Mouse (Mus musculus) heart, embryonic 13.5 days (tissue): Measurements from ENCODE around the gene Slc7a14. TPM values are rescaled to one million over a fixed set of nuclear protein-coding genes. Genes with fewer than 3 reads are reported as not detected.

Experiments used
- ATAC-seq: fragments of 200-750 bp; cut with Nextera tagmentation; 2 replicates; pipeline ENCODE4 v1.8.0; 2017; ENCODE audit warnings: moderate TSS enrichment; ENCODE audit not compliant: insufficient number of reproducible peaks, low FRiP score, low TSS enrichment; ENCODE audit errors: extremely low read depth
- H3K27ac ChIP-seq: fragments of 300-500 bp; sonication (generic); replicated peaks from 2 replicates; pipeline ENCODE4 v1.5.1; 2015; ENCODE audit warnings: moderate library complexity, mild to moderate bottlenecking, inconsistent platforms
- H3K27me3 ChIP-seq: fragments of 300-500 bp; sonication (generic); replicated peaks from 2 replicates; pipeline ENCODE4 v1.6.1; 2015; ENCODE audit warnings: mild to moderate bottlenecking, inconsistent platforms
- H3K36me3 ChIP-seq: fragments of 300-500 bp; sonication (generic); 2 replicates; pipeline ENCODE4 v1.6.1; 2015; ENCODE audit warnings: mild to moderate bottlenecking, inconsistent platforms
- H3K4me1 ChIP-seq: fragments of 300-500 bp; sonication (generic); 2 replicates; pipeline ENCODE4 v1.6.1; 2015; ENCODE audit warnings: inconsistent platforms
- H3K4me2 ChIP-seq: fragments of 300-500 bp; sonication (generic); 2 replicates; pipeline ENCODE4 v1.6.1; 2015; ENCODE audit warnings: inconsistent platforms, mild to moderate bottlenecking, moderate library complexity
- H3K4me3 ChIP-seq: fragments of 300-500 bp; sonication (generic); 2 replicates; pipeline ENCODE4 v1.5.1; 2015; ENCODE audit warnings: moderate library complexity, mild to moderate bottlenecking, inconsistent platforms
- H3K9ac ChIP-seq: fragments of 300-500 bp; sonication (generic); 2 replicates; pipeline ENCODE4 v1.6.1; 2015; ENCODE audit warnings: inconsistent platforms, mild to moderate bottlenecking, moderate library complexity
- H3K9me3 ChIP-seq: fragments of 300-500 bp; sonication (generic); 2 replicates; pipeline ENCODE4 v1.6.1; 2016; ENCODE audit warnings: inconsistent platforms
- WGBS: fragments of 180-500 bp; shearing (Covaris S2); methylation state at CpG from one replicate; pipeline ENCODE4 v1.1.7; 2015; ENCODE audit warnings: mixed read lengths; 5-methylcytosine and 5-hydroxymethylcytosine counted together
- polyA plus RNA-seq: library from polyadenylated mRNA; unstranded; fragments of >200 nt; fragmentation: Nextera tagmentation; extraction: Ambion mirVana; gene quantifications from 2 replicates; pipeline ENCODE4 v1.2.1, GENCODE M21; 2015

The Slc7a14 gene
- 0.51 and 0.52 TPM in 2 replicates for polyA plus RNA-seq

DNA sequence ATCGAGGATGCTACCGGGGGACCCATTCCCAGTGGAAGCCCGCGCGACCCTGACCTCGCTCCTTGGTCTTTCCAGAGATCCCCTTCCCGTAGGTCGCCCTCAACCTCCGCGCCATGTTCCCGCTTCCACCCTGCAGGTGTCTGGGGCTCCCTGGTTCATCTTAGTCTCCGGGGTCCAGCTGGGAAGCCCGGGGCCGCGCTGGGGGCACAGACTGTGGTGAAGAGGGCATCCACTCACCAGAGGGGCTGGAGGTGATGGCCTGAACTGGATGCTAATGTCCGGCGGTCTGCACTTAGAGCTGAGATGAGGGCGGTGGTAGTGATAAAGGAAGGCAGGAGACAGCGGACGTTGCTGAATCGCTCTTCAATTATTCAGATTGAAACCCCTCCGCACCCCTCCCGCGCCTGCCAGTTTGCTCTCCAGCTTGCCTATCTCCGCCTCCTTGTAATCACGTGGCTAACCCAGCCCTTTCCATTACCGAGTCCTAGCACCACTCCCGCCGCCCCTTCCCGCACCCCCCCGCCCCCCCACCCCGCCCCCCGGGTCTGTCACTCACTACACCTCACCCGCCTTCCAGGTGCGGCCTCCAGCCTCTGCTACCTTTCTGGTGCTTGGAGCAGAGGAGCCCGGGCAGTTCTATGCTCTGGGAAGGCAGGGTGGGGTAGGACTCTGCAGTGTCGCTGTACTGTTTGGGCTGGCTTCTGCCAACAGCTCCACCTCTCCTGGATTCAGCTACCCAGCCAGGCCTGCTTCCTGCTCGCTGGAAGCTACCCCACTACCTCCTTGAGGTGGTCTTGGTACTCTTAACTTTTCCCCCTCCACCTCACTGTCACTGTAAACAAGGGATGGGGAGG, at the start of gene Slc7a14:
Gene Slc7a14, minus strand, starts transcription at position 445 of the 854 bp plus-strand sequence.
- Histone ChIP-seq H3K4me2 (peak within 1 kb of the TSS; percentile 62), H3K4me3 (peak within 1 kb of the TSS; percentile 39), H3K27ac (no peak within 1 kb of the TSS), H3K4me1 (peaks cover 8% of the 10 kb centered on the region; the same call in 1 of the 2 replicates), H3K27me3 (peaks cover 51% of the 10 kb centered on the region), H3K9ac (0 out of 2 replicates have a peak within 1 kb of the TSS, but pooled peaks have one; percentile 14), H3K9me3 (no peaks in the 10 kb centered on the region), H3K36me3 (no peaks in the 10 kb centered on the region)
- ATAC-seq: no peak
- whole genome bisulfite sequencing: under 1% methylated on average over 31 of the region's 38 CpGs

DNA sequence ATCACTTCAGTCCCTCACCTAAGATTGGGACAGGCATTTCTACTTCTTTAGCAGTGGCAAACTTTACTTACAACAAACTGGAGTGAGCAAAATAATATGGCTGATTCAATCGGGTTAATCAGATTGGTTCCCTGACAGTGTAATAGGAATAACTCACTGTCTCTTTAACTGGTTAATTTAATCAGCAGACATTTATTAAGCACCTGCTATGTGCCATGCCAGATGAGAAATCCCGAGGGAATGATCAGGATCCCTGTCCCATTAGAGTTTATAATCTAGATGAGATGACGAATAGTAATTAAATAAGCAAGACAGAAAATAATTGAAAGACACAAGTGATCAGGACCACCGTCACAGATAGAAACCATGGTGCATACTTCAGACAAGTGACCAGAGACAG, 36.4 kb upstream of the Slc7a14 start:
- no peak overlapping the region for H3K27ac ChIP-seq
- H3K4me3 ChIP-seq: no peak overlapping the region
- H3K9me3 ChIP-seq: no peaks in the 10 kb centered on the region
- ATAC-seq: no peak
- no peaks in the 10 kb centered on the region for H3K4me1 ChIP-seq
- H3K9ac ChIP-seq: no peak overlapping the region
- 67% methylated on average over 4 of the region's 4 CpGs for WGBS
- H3K27me3 ChIP-seq: no peaks in the 10 kb centered on the region
- H3K36me3 ChIP-seq: no peaks in the 10 kb centered on the region
- H3K4me2 ChIP-seq: no peak overlapping the region

DNA sequence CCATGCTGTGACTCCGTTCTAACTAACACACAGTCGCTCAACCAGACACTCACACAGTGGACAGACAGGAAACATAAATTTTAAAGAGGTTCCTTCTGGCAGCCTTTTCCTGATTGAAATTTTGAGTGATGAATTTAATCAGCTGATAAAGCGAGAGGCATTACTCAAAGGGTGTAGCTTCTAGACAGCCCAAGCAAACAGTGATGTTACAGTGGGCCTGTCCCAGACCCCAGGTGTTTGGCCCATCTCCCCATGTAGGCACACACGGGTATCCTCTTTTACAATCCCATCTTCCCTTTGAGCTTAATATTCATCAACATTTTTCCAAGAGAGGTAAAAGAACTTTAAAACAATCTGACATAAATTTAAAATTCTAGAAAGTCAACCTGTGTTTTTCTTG, 35.6 kb upstream of the Slc7a14 start:
- no peaks in the 10 kb centered on the region for H3K36me3 ChIP-seq
- no peak overlapping the region for H3K4me2 ChIP-seq
- no peak overlapping the region for H3K4me3 ChIP-seq
- H3K4me1 ChIP-seq: no peaks in the 10 kb centered on the region
- no peak overlapping the region for H3K27ac ChIP-seq
- ATAC-seq: no peak
- no peaks in the 10 kb centered on the region for H3K9me3 ChIP-seq
- 63% methylated on average over 4 of the region's 4 CpGs for WGBS
- H3K9ac ChIP-seq: no peak overlapping the region
- no peaks in the 10 kb centered on the region for H3K27me3 ChIP-seq

GRCm38 (mm10) chr3:31339236-31339635, 29.1 kb upstream of the Slc7a14 start:
- Histone ChIP-seq H3K27me3 (no peaks in the 10 kb centered on the region), H3K4me1 (no peaks in the 10 kb centered on the region), H3K4me2 (no peak overlapping the region), H3K4me3 (no peak overlapping the region), H3K9ac (no peak overlapping the region), H3K9me3 (no peaks in the 10 kb centered on the region), H3K36me3 (no peaks in the 10 kb centered on the region), H3K27ac (no peak overlapping the region)
- 47% methylated on average over 3 of the region's 3 CpGs for WGBS
- no peak for ATAC-seq

- no peak overlapping the region for H3K9ac ChIP-seq
- peaks cover 6% of the 10 kb centered on the region; the same call in 1 of the 2 replicates for H3K4me1 ChIP-seq
- no peak overlapping the region for H3K4me3 ChIP-seq
- 51% methylated on average over 7 of the region's 7 CpGs for WGBS
- H3K36me3 ChIP-seq: no peaks in the 10 kb centered on the region
- H3K4me2 ChIP-seq: no peak overlapping the region
- ATAC-seq: no peak
- H3K9me3 ChIP-seq: no peaks in the 10 kb centered on the region
- H3K27me3 ChIP-seq: no peaks in the 10 kb centered on the region
- H3K27ac ChIP-seq: no peak overlapping the region
Observed at GRCm38 (mm10) chr3:31328237-31328836, 18.2 kb upstream of the Slc7a14 start.

DNA sequence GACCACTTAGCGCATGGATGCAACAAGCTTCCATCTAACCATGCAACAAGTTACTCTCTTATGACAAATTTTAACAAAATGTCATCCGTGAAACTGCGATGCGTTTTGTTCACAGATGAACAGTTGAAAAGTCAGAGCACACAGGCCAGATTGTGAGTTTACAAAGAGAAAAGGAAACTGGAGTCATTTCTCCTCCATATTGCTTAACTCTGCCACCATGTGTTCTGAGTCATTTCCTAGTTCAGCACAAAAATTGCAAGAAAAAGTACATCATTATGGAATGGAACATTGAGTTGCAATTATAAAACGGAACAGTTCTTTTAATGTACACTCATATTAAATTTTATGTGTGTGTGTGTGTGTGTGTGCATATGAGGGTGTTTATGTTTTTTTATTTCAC, 17.6 kb upstream of the Slc7a14 start:
- no peaks in the 10 kb centered on the region for H3K9me3 ChIP-seq
- ATAC-seq: no peak
- no peak overlapping the region for H3K4me3 ChIP-seq
- H3K4me2 ChIP-seq: no peak overlapping the region
- H3K27me3 ChIP-seq: no peaks in the 10 kb centered on the region
- WGBS: 84% methylated on average over 5 of the region's 5 CpGs
- H3K4me1 ChIP-seq: peaks cover 6% of the 10 kb centered on the region; the same call in 1 of the 2 replicates
- H3K36me3 ChIP-seq: no peaks in the 10 kb centered on the region
- H3K27ac ChIP-seq: no peak overlapping the region
- H3K9ac ChIP-seq: no peak overlapping the region

- Histone ChIP-seq H3K27me3 (no peaks in the 10 kb centered on the region), H3K9me3 (no peaks in the 10 kb centered on the region), H3K27ac (no peak overlapping the region), H3K4me1 (peaks cover 6% of the 10 kb centered on the region; the same call in 1 of the 2 replicates), H3K4me3 (no peak overlapping the region), H3K9ac (no peak overlapping the region), H3K36me3 (no peaks in the 10 kb centered on the region), H3K4me2 (no peak overlapping the region)
- no peak for ATAC-seq
- WGBS: 41% methylated on average over 3 of the region's 3 CpGs
Observed at GRCm38 (mm10) chr3:31324231-31324654, 14.1 kb upstream of the Slc7a14 start.

- ATAC-seq: no peak
- peaks cover 51% of the 10 kb centered on the region for H3K27me3 ChIP-seq
- H3K9ac ChIP-seq: no peak overlapping the region
- peaks cover 8% of the 10 kb centered on the region; the same call in 1 of the 2 replicates for H3K4me1 ChIP-seq
- peak overlapping the region; percentile 39 for H3K4me3 ChIP-seq
- WGBS: 2% methylated on average over 36 of the region's 36 CpGs
- no peak overlapping the region for H3K27ac ChIP-seq
- no peaks in the 10 kb centered on the region for H3K36me3 ChIP-seq
- no peaks in the 10 kb centered on the region for H3K9me3 ChIP-seq
- peak overlapping the region; percentile 62 for H3K4me2 ChIP-seq
Observed at GRCm38 (mm10) chr3:31309371-31309933, 726 bp downstream of the Slc7a14 start.

DNA sequence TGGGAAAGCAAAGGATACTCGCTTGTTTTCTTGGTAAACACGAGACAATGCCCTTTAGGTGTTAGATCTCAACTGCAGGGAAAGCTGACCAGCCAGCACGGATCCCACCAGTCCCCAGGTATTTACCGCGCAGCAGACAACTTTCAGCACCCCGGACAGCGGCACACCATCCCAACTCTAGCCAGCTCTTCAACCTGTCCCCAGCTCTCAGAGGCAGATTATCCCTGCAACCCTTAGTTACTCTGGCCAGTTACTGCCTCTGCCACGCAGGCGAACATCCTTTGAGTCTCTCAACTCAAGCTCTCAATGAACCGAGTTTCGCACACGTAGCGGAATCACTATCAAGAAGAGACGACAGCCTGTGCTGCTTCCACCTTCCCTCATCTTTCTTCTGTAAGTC, 1.3 kb downstream of the Slc7a14 start:
- Histone ChIP-seq H3K27me3 (peaks cover 51% of the 10 kb centered on the region), H3K4me1 (peaks cover 8% of the 10 kb centered on the region; the same call in 1 of the 2 replicates), H3K36me3 (no peaks in the 10 kb centered on the region), H3K4me3 (peak overlapping the region; percentile 39), H3K4me2 (peak overlapping the region; percentile 62), H3K9ac (no peak overlapping the region), H3K27ac (no peak overlapping the region), H3K9me3 (no peaks in the 10 kb centered on the region)
- no peak for ATAC-seq
- 3% methylated on average over 14 of the region's 14 CpGs for whole genome bisulfite sequencing

DNA sequence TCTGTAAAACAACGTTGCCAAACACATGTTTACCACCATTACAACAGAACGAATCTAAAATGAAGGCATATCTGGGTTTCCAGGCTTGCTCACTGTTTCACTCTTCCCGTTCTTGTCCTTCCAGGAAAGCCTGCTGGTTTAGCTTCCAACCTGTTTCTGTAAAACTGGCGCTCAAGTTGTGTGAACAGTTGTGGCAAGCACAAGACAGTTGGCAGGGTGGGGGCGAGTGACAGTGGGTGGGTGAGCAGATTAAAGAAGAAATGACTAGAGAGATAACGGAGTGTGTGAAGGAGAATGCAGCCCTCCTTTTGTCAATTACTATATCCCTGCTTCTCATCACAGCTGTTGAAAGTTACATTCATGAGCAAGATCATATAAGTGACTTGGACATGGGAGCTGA, 2.2 kb downstream of the Slc7a14 start:
- no peak for ATAC-seq
- H3K27ac ChIP-seq: no peak overlapping the region
- no peaks in the 10 kb centered on the region for H3K9me3 ChIP-seq
- H3K4me3 ChIP-seq: no peak overlapping the region
- WGBS: 71% methylated on average over 6 of the region's 6 CpGs
- H3K36me3 ChIP-seq: no peaks in the 10 kb centered on the region
- H3K27me3 ChIP-seq: peaks cover 51% of the 10 kb centered on the region
- H3K4me1 ChIP-seq: peaks cover 8% of the 10 kb centered on the region; the same call in 1 of the 2 replicates
- H3K4me2 ChIP-seq: no peak overlapping the region
- no peak overlapping the region for H3K9ac ChIP-seq
